Mouse (Mus musculus) embryo, embryonic 10.5 days (tissue): ENCODE data around the gene Themis2.
"Not testable (repeated sequence)": the region's sequence is repeated elsewhere in the genome, so short reads cannot be mapped to it uniquely, and the experiment has no call there.

Experiments used
- DNase-seq: peaks from one replicate; pipeline ENCODE4 v3.0.0-alpha.2; 2015; ENCODE audit warnings: low spot score

Gene Themis2

GRCm38 (mm10) chr4:132749258-132749982 is 46.8 kb downstream of the Themis2 start:
- DNase-seq, result no peak

GRCm38 (mm10) chr4:132748778-132749177 is 47.4 kb downstream of the Themis2 start:
- no peak for DNase-seq

- DNase-seq, result no peak
Measured at GRCm38 (mm10) chr4:132747664-132748259, 48.4 kb downstream of the Themis2 start.

DNA sequence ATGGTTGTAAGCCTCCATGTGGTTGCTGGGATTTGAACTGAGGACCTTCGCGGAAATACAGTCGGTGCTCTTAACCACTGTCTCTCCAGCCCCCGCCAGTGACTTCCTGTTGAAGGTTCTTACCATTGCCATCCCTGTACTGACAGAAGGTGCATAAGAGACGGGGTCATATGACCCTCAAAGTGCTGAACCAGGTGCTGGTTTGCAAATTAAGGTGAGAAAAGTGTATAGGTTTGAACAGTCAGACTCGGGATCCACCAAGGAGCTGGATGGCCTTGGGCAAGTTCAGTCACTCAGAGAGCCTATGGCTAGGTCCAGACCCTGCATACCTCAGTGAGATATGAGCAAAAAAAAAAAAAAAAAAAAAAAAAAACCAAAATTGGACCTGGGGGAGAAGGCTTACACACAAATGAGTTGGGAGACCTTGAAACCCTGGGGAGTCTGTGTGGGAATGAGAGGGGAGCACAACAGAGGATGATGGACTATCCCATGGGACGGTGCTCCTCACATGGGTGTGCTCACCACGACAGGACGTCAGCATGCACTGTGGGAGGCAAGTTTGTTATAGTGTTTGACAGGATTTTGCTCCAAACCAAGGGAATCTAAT is 49.2 kb downstream of the Themis2 start:
- no peak for DNase-seq

- DNase-seq, result no peak
Measured at GRCm38 (mm10) chr4:132743992-132744911, 51.9 kb downstream of the Themis2 start.

DNA sequence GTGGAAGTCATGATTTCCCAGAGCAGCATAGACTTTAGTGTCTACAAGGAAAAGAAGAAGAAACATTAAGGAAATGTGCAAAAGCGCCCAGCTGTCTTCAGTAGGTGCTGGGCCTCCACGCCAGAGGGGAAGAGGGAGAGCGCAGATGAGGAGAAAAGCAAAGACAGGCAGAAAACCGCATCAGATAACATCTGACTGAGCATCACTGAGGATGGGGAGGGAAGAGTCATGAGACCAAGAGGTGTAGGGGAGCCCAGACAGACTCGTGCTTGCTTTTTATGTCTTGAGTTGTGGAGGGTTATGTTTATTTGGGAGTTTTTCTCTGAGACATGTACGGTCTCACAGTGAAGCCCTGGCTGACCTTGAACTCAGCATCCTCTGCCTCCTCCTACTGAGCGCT is 54.7 kb downstream of the Themis2 start:
- DNase-seq, result no peak

- not testable (repeated sequence) for DNase-seq
Measured at GRCm38 (mm10) chr4:132737154-132737553, 59.0 kb downstream of the Themis2 start.

- DNase-seq, result no peak
Measured at GRCm38 (mm10) chr4:132735894-132736293, 60.3 kb downstream of the Themis2 start.

- no peak for DNase-seq
Measured at GRCm38 (mm10) chr4:132735389-132735788, 60.8 kb downstream of the Themis2 start.

GRCm38 (mm10) chr4:132734766-132735165 is 61.4 kb downstream of the Themis2 start:
- DNase-seq, result no peak

GRCm38 (mm10) chr4:132733071-132733770 is 63.0 kb downstream of the Themis2 start:
- no peak for DNase-seq

DNA sequence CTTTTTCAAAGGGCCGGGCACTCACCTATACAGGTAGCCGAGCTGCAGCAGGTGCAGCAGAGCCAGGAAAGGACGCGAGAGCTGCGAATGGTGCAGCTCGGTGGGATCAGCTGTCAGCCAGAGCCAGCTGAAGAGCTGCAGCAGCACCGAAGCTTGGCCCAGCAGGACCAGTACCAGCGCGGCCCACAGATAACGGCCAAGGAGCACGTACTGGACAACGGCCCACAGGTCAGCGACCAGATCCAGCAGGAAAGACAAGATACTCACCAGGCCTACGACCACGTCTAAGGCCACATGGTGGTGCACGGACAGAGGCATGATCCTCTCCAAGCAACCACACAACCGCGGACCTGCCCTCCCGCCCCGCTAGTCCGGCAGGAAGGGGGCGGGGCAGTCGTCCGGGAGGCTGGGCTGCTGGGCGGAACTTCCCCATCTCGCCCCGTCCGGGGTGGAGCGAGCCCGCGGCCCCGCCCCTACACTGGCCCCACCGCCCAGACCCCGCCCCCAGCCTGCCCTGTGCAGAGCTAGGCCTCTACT is 64.0 kb downstream of the Themis2 start, which contains the start of gene Xkr8:
TSS of gene Xkr8 (minus strand) at position 399 of the 537 bp plus-strand sequence.
- peak; percentile 92 for DNase-seq
